Mouse (Mus musculus) liver, adult 2 months (tissue): ENCODE measurements at regions not wholly inside any gene's neighbourhood (a gene's known extent, or its start where the extent isn't known, plus 50 kb on each side); places are given as distances from the start of the nearest gene placed in this dataset.

ENCODE experiments used
- DNase-seq: peaks from one replicate; pipeline ENCODE4 v3.0.0-alpha.2; 2011; ENCODE audit warnings: low read depth, low spot score; ENCODE audit errors: extremely low read depth
- H3K27ac ChIP-seq: fragments of 200-500 bp; replicated peaks from 2 replicates; pipeline ENCODE4 v1.5.1; 2012; ENCODE audit warnings: low read depth, mild to moderate bottlenecking, control low read depth, inconsistent platforms, low read length; ENCODE audit not compliant: insufficient read depth
- H3K27me3 ChIP-seq: fragments of 200-500 bp; 2 replicates; pipeline ENCODE4 v1.6.1; 2012; ENCODE audit warnings: mild to moderate bottlenecking, moderate library complexity, low read length, inconsistent platforms; ENCODE audit not compliant: control insufficient read depth, insufficient read depth
- H3K36me3 ChIP-seq: fragments of 200-500 bp; 2 replicates; pipeline ENCODE4 v1.6.1; 2012; ENCODE audit warnings: low read length, inconsistent platforms; ENCODE audit not compliant: control insufficient read depth, insufficient read depth
- H3K4me1 ChIP-seq: fragments of 200-500 bp; 2 replicates; pipeline ENCODE4 v1.6.1; 2011; ENCODE audit warnings: low read length; ENCODE audit not compliant: control insufficient read depth, insufficient read depth
- H3K4me3 ChIP-seq: fragments of 200-500 bp; 2 replicates; pipeline ENCODE4 v1.5.1; 2011; ENCODE audit warnings: low read depth, mild to moderate bottlenecking, control low read depth, low read length, moderate library complexity; ENCODE audit not compliant: insufficient read depth
- H3K79me2 ChIP-seq: fragments of 200-500 bp; 2 replicates; pipeline ENCODE4 v1.6.1; 2012; ENCODE audit warnings: inconsistent platforms, mild to moderate bottlenecking, low read length, moderate library complexity; ENCODE audit not compliant: control insufficient read depth, insufficient read depth
- H3K9ac ChIP-seq: fragments of 200-500 bp; 2 replicates; pipeline ENCODE4 v1.6.1; 2012; ENCODE audit warnings: low read depth, mild to moderate bottlenecking, control low read depth, inconsistent platforms, low read length
- CTCF ChIP-seq: fragments of 200-500 bp; IDR thresholded peaks from 2 replicates; pipeline ENCODE4 v1.5.1; 2011; ENCODE audit warnings: low read depth, low read length, control low read depth
- POLR2A ChIP-seq: fragments of 200-500 bp; IDR thresholded peaks from 2 replicates; pipeline ENCODE4 v1.6.1; 2011; ENCODE audit warnings: low read length, control low read depth; ENCODE audit not compliant: insufficient read depth; ENCODE audit errors: extremely low read depth
- WGBS: fragments of 180-500 bp; shearing (Covaris S2); methylation state at CpG from one replicate; pipeline ENCODE4 v1.1.7; 2018; 5-methylcytosine and 5-hydroxymethylcytosine counted together

DNA sequence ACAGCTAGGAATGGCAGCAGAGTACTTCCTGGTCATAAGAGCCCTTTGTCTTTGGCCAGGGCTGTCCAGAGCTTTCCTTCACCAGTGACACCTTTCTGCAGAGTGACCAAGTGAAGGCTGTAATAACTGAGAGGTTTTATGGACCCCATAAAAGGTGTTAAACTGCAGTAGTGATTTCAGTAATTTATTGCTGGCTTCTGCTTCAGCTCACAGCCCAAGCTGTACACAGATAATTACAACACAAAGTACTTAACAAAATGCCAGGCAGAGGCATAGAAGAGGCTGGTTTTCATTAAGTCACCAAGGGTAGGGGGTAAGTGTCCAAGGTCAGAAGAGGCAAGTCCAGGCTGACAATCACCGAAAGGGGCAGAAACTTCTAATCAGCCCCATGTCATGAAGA lies 83.8 kb downstream of the Eif4e start:
- TF ChIP-seq POLR2A (no peak), CTCF (no peak)
- DNase-seq, result no peak
- H3K4me3 ChIP-seq, result no peak overlapping the region
- no peak overlapping the region for H3K9ac ChIP-seq
- no peak overlapping the region for H3K27ac ChIP-seq
- H3K27me3 ChIP-seq, result no peaks in the 10 kb centered on the region
- 76% methylated on average over 1 of the region's 1 CpGs for WGBS
- no peaks in the 10 kb centered on the region for H3K79me2 ChIP-seq
- H3K36me3 ChIP-seq, result no peaks in the 10 kb centered on the region
- H3K4me1 ChIP-seq, result no peaks in the 10 kb centered on the region

DNA sequence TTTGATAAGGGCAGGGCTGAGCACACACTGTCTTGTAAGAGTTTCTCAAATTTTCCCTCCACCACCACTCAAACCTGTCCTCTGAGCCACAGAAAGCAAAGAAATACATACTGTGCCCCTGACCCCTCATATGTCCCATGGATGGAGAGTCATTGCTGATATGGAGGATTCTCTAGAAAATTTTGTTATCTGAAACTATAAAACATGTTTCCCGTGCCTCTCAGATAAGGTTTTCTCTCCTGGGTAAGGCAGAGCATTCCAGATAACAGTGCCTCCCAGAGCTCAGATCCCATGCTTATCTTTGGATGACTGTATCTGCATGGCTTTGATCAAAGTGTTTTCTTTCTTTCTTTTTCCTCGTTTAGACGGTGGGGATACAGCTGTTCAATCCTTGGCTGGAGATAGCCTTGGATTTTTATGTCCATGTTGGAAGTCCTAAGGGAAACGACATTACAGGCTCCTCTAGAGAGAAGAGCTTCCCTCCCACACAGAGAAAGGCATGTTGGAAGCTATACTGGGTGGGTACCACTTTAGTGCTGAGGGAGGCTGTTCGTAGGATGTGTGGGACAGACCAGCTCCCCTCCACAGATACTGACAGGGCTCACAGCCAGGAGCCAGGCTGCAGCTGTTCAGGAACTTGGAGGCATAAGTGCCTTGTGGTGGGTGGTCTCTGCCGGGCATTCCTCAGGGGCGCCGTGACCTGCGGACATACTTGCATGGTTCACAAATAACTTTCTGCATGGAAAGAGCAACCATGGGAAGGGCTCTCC lies 87.1 kb downstream of the Eif4e start:
- H3K27ac ChIP-seq, result no peak overlapping the region
- no peak overlapping the region for H3K9ac ChIP-seq
- no peak for TF ChIP-seq POLR2A
- no peak for TF ChIP-seq CTCF

DNA sequence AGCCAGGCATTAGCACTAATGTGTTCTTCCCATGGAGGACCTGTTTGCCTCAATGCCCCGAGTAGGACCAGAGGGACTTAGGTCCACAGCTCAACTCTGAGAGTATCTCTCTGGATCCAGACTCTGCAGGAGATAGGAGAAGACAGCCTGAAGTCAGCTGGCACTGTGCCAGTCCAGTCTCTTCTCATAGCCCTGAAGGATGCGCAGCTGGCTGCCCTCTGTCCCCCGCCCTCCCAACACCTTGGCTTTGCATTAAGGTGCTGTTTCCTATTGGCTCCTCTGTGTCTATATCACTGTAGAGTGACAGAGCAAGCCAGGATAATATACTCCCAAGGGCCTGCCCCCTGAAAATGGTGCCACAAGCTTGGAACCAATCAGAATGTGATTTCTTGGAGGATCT lies 87.7 kb downstream of the Eif4e start:
- H3K9ac ChIP-seq, result no peak overlapping the region
- 83% methylated on average over 3 of the region's 3 CpGs for WGBS

More for the DNA sequence above, 87.1 kb downstream of the Eif4e start:
- WGBS, result 47% methylated on average over 9 of the region's 9 CpGs
- H3K79me2 ChIP-seq, result no peaks in the 10 kb centered on the region
- H3K27me3 ChIP-seq, result no peaks in the 10 kb centered on the region
- no peaks in the 10 kb centered on the region for H3K4me1 ChIP-seq
- H3K36me3 ChIP-seq, result no peaks in the 10 kb centered on the region
- no peak overlapping the region for H3K4me3 ChIP-seq
- DNase-seq, result no peak

DNA sequence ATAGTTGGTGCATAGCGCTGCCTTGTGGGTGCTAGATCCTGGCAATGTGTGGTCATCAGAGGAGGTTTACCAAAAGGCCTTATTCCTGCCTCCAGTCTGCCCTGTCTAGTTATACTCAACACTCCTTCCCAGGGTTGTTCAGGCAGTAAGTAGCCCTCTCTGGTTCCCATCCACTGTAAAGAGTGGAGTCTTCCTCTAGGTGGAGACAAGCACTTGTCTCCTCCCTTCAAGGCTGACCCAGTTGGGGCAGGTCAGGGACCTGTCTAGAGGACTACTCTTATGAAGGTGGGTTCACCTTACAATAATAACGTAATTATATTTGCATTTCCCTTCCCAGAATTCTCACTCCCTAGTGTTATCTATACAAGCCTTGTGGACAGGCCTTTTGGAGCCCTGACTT lies 88.9 kb downstream of the Eif4e start:
- Histone ChIP-seq H3K36me3 (no peaks in the 10 kb centered on the region), H3K27me3 (no peaks in the 10 kb centered on the region), H3K9ac (no peak overlapping the region), H3K4me3 (no peak overlapping the region), H3K27ac (no peak overlapping the region), H3K79me2 (no peaks in the 10 kb centered on the region), H3K4me1 (no peaks in the 10 kb centered on the region)
- DNase-seq, result no peak
- no peak for TF ChIP-seq CTCF
- no peak for TF ChIP-seq POLR2A
- whole genome bisulfite sequencing, result 90% methylated on average over 2 of the region's 2 CpGs

More for the DNA sequence above, 87.7 kb downstream of the Eif4e start:
- no peaks in the 10 kb centered on the region for H3K4me1 ChIP-seq
- no peaks in the 10 kb centered on the region for H3K36me3 ChIP-seq
- DNase-seq, result no peak
- no peak overlapping the region for H3K27ac ChIP-seq
- H3K4me3 ChIP-seq, result no peak overlapping the region
- H3K79me2 ChIP-seq, result no peaks in the 10 kb centered on the region
- TF ChIP-seq POLR2A, result no peak
- no peak for TF ChIP-seq CTCF
- H3K27me3 ChIP-seq, result no peaks in the 10 kb centered on the region

DNA sequence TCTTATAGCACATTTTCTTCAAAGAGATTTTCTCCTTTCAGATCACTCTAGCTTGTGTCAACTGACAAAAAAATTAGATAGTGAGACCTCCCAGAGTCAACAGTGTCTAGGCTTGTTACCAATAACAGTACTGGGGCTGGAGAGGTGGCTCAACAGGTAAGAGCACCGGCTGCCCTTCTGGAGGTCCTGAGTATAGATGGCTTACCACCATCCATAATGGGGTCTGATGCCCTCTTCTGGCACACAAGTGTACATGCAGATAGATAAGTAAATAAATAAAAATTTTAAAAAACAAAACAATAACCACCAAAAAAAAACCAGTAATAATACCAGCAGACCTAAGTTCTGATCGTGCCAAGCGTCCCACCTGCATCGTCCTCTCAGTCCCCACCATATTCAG lies 94.3 kb downstream of the Eif4e start:
- Histone ChIP-seq H3K9ac (no peak overlapping the region), H3K79me2 (no peaks in the 10 kb centered on the region), H3K36me3 (no peaks in the 10 kb centered on the region), H3K27me3 (no peaks in the 10 kb centered on the region), H3K4me3 (no peak overlapping the region), H3K4me1 (no peaks in the 10 kb centered on the region), H3K27ac (no peak overlapping the region)
- no peak for TF ChIP-seq CTCF
- TF ChIP-seq POLR2A, result no peak
- 78% methylated on average over 4 of the region's 4 CpGs for WGBS
- DNase-seq, result peak; percentile 8

DNA sequence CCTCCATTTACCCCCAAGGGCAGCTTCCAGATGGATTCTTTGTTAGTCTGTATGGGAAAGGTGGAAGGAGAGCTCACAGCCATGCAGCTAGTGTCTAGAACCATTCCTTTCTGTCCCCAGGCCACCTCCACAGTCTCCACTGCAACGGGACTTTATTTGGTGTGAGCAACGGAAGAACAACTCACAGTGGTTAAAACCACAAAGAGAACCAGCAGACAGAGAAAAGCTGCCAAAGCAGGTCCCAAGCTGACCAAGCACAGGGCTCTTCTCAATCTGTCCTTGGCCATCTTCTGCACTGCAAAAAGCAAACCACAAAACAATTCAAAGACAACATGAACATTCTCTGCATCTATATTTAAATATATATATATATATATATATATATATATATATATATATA lies 98.1 kb downstream of the Eif4e start:
- no peak for DNase-seq
- Histone ChIP-seq H3K4me1 (no peaks in the 10 kb centered on the region), H3K27me3 (no peaks in the 10 kb centered on the region), H3K79me2 (no peaks in the 10 kb centered on the region), H3K4me3 (no peak overlapping the region), H3K9ac (no peak overlapping the region), H3K27ac (no peak overlapping the region), H3K36me3 (no peaks in the 10 kb centered on the region)
- WGBS, result 85% methylated on average over 2 of the region's 2 CpGs
- TF ChIP-seq POLR2A, result no peak
- TF ChIP-seq CTCF, result no peak
